Mouse (Mus musculus) testis, adult 2 months (tissue): ENCODE results near the gene Gm49776. TPM values are rescaled to one million over a fixed set of nuclear protein-coding genes. Genes with fewer than 3 reads are reported as not detected.

Experiments
- H3K27ac ChIP-seq: fragments of 200-500 bp; 2 replicates; pipeline ENCODE4 v1.5.1; 2012; ENCODE audit warnings: low read depth, low read length; ENCODE audit not compliant: control insufficient read depth, insufficient read depth
- H3K27me3 ChIP-seq: fragments of 200-500 bp; 2 replicates; pipeline ENCODE4 v1.6.1; 2012; ENCODE audit warnings: mild to moderate bottlenecking, low read length, moderate library complexity; ENCODE audit not compliant: control insufficient read depth, insufficient read depth
- H3K36me3 ChIP-seq: fragments of 200-500 bp; 2 replicates; pipeline ENCODE4 v1.6.1; 2012; ENCODE audit warnings: mild to moderate bottlenecking, low read length; ENCODE audit not compliant: control insufficient read depth, insufficient read depth
- H3K4me1 ChIP-seq: fragments of 200-500 bp; 2 replicates; pipeline ENCODE4 v1.6.1; 2012; ENCODE audit warnings: low read length; ENCODE audit not compliant: control insufficient read depth, insufficient read depth
- H3K4me3 ChIP-seq: fragments of 200-500 bp; 2 replicates; pipeline ENCODE4 v1.5.1; 2012; ENCODE audit warnings: low read depth, mild to moderate bottlenecking, low read length, moderate library complexity, mixed read lengths; ENCODE audit not compliant: control insufficient read depth
- CTCF ChIP-seq: fragments of 200-500 bp; IDR thresholded peaks from 2 replicates; pipeline ENCODE4 v1.5.1; 2012; ENCODE audit warnings: low read depth, mild to moderate bottlenecking, inconsistent platforms, low read length, moderate library complexity; ENCODE audit not compliant: control insufficient read depth, insufficient read depth, insufficient replicate concordance
- POLR2A ChIP-seq: fragments of 200-500 bp; IDR thresholded peaks from 2 replicates; pipeline ENCODE4 v1.6.1; 2012; ENCODE audit warnings: low read depth, mild to moderate bottlenecking, inconsistent platforms, low read length, moderate library complexity; ENCODE audit not compliant: control insufficient read depth
- polyA plus RNA-seq: library from polyadenylated mRNA; depleted of rRNA; stranded (reverse); fragments of >200 nt; gene quantifications from 2 replicates; pipeline ENCODE4 v1.2.3, GENCODE M21; 2012

Gene Gm49776
- polyA plus RNA-seq, 1 experiment, result 0.38 TPM

DNA sequence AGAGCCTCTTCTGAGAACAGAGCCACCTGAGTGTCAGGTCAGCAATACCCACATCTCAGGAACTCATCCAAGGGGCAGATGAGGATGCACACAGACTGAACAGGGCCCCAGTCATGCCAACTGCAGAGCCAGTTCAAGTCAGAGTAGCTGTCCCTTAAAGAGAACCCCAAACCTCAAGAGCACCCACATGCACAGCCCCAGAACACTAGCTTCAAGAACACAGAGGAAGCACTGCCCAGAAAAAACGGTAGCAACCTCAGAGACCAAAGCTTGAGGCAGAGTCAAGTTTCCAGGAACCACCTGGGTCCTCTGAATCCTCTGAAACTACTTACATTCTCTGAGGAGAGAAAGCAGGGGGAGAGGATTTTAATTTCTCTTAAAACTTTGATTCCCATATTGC lies 24.7 kb downstream of the Gm49776 start:
- no peak overlapping the region for H3K27ac ChIP-seq
- no peak for TF ChIP-seq CTCF
- TF ChIP-seq POLR2A, result no peak
- no peaks in the 10 kb centered on the region for H3K36me3 ChIP-seq
- H3K4me3 ChIP-seq, result no peak overlapping the region
- H3K4me1 ChIP-seq, result peaks cover 20% of the 10 kb centered on the region
- no peaks in the 10 kb centered on the region for H3K27me3 ChIP-seq

DNA sequence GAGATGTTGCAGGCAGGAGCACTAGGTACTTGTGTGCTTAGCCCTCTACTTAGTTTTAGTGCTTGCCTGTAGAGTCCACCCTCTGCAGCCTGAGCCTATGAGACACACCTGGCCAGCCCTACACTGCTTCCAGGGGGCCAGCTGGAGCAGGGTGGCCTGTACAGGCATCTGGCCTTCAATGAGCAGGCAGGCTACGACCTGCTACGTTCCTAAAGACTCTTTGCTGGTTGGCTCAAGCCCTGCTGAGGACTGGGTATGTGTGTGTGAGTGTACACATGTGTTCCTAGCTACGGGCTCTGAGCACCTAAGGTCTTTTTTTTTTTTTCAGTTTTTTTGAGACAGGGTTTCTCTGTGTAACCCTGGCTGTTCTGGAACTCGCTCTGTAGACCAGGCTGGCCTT lies 26.7 kb downstream of the Gm49776 start:
- no peaks in the 10 kb centered on the region for H3K27me3 ChIP-seq
- H3K4me3 ChIP-seq, result no peak overlapping the region
- peaks cover 18% of the 10 kb centered on the region for H3K4me1 ChIP-seq
- TF ChIP-seq POLR2A (no peak), CTCF (no peak)
- no peak overlapping the region for H3K27ac ChIP-seq
- H3K36me3 ChIP-seq, result no peaks in the 10 kb centered on the region

DNA sequence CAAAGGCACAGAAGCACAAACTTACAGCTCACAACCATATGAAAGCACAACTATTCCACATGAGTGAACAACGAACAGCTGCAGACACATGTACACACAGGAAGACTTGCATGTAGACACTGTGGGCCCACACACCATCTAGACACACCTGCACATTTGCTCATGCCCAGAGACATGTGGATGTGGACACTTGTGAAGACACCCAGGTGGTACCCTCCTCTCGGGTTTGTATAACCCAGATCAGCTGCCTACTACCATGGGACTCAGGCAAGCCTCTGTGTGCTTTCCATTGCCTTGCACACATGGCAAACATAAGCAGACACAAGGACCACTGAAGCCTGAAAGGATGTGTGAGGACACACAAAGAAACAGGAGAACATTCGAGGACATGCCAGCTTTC lies 27.1 kb downstream of the Gm49776 start:
- no peaks in the 10 kb centered on the region for H3K27me3 ChIP-seq
- H3K4me3 ChIP-seq, result no peak overlapping the region
- TF ChIP-seq POLR2A (no peak), CTCF (no peak)
- no peaks in the 10 kb centered on the region for H3K36me3 ChIP-seq
- H3K27ac ChIP-seq, result no peak overlapping the region
- H3K4me1 ChIP-seq, result peaks cover 14% of the 10 kb centered on the region

DNA sequence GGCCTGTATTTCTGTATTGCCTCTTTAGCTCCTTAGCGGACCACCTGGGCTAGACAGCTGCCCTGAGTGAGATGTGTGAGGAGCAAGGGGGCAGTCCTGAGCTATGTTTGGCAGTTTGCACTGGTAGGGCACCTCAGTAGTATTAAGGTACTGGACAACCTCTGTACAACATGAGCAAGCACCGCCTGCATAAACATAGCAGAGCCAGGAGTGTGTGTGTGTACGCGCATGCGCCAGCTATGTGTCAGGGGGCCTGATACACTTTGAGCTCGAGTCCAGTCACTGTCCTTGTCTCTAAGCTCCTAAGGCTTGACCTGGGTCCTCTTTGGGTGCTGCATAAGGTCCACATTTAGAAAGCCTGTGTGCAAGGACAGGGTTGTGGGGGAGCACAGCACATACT lies 27.5 kb downstream of the Gm49776 start:
- no peaks in the 10 kb centered on the region for H3K36me3 ChIP-seq
- TF ChIP-seq POLR2A, result no peak
- no peak for TF ChIP-seq CTCF
- H3K4me3 ChIP-seq, result no peak overlapping the region
- H3K27me3 ChIP-seq, result no peaks in the 10 kb centered on the region
- peaks cover 11% of the 10 kb centered on the region for H3K4me1 ChIP-seq
- no peak overlapping the region for H3K27ac ChIP-seq

DNA sequence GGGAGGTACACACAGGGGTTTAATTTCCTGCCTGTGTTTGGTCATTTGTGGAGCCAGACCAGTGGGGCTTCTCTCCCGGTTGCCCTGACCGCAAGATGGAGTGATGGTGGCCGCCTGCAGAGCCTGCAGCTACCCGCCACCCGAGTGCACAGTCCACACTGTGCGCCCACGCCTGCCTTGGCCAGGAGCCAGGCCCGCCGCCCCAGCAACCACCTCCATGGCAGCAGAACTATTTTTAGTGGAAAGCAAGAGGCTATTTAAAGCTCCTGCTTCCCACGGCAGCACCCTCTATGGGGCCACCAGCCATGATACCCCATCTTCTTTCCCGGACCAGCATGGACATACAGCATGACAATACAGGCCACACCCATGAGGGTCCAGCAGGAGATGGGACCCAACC lies 28.5 kb downstream of the Gm49776 start:
- TF ChIP-seq POLR2A, result no peak
- no peak for TF ChIP-seq CTCF
- Histone ChIP-seq H3K27ac (no peak overlapping the region), H3K36me3 (no peaks in the 10 kb centered on the region), H3K4me3 (no peak overlapping the region), H3K27me3 (no peaks in the 10 kb centered on the region), H3K4me1 (peaks cover 7% of the 10 kb centered on the region)

DNA sequence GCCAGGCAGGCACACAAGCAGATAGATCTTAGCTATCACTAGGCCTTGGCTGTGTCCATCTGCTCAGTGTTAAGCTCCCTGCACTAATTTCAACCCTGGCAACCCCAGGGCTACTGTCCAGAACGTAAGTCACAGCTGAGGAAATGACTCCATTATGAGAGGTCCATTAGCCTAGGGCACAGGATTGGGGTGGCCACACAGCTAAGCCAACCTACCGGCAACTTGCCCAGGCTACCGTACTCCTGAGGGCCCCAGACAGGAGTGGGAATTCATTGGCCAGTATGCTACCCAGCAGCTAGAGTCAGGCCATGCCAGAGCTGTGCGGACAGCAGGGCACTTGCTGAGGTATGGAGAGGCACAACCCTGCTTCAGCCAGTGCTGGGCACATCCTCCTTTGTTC lies 29.3 kb downstream of the Gm49776 start:
- Histone ChIP-seq H3K27ac (no peak overlapping the region), H3K4me3 (no peak overlapping the region), H3K4me1 (0 out of 2 replicates have a peak, but pooled peaks cover under 1% of the 10 kb centered on the region), H3K36me3 (no peaks in the 10 kb centered on the region), H3K27me3 (no peaks in the 10 kb centered on the region)
- no peak for TF ChIP-seq POLR2A
- no peak for TF ChIP-seq CTCF

DNA sequence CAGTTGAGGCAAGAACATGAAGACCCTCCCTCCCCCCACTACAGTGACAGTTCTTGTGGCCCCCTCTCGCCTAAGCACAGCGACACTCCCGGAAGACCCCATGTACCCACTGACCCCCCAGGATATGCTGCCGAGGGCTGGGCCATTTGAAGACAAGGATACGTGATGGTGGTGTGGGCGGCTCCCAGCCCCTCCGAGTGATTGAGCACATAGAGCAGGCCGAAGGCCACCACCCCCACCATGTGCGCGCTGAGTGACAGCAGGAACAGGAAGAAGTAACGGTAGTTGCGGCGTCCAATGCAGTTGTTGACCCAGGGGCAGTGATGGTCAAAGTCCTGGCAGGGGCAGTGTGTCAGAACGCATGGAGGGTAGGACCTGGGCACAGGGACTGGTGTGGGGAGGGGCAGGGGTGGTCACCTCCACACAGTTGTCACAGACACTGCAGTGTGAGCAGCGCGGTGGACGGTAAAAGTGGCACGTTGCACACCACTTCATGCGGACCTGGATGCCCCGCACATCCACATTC lies 30.2 kb downstream of the Gm49776 start:
- Histone ChIP-seq H3K4me3 (no peak overlapping the region), H3K36me3 (no peaks in the 10 kb centered on the region), H3K27me3 (no peaks in the 10 kb centered on the region), H3K4me1 (no peaks in the 10 kb centered on the region), H3K27ac (no peak overlapping the region)
- TF ChIP-seq CTCF (no peak), POLR2A (no peak)

DNA sequence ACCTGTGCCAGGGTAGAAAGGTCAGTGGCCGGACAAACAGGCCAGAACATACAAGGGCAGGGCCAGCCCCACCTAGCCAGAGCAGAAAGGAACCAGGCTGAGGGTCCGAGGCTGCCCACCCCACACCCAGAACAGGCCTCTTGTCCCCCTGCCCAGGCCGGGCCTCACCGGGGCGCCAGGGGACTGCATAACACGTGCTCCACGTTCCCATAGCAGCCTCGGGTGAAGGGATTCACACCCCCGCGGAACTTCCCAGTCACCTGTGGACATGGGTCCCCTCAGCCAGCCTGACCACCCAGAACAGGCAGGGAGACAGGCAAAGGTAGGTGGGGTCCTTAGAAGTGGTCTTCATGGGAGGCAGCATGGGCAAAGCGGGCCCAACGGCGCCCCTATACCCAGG lies 30.9 kb downstream of the Gm49776 start:
- H3K4me3 ChIP-seq, result no peak overlapping the region
- no peaks in the 10 kb centered on the region for H3K4me1 ChIP-seq
- no peaks in the 10 kb centered on the region for H3K27me3 ChIP-seq
- H3K27ac ChIP-seq, result no peak overlapping the region
- H3K36me3 ChIP-seq, result no peaks in the 10 kb centered on the region
- TF ChIP-seq CTCF (no peak), POLR2A (no peak)
